Mouse (Mus musculus) right cerebral cortex, postnatal 10 days (tissue): Measurements from ENCODE around the gene Fam57b.
A peak's percentile ranks its signal among the peaks of the same experiment; 100 is the strongest.

Experiments
- DNase-seq, 2 experiments: peaks; one replicate each; pipeline ENCODE4 v3.0.0; 2021; ENCODE audit warnings: low spot score in 2 of 2

Gene Fam57b

GRCm38 (mm10) chr7:126797411-126798126 is at the start of gene Fam57b:
Gene Fam57b (plus strand): TSS chr7:126797668.
- DNase-seq: peak in 1 of 2 experiments; percentile 62

GRCm38 (mm10) chr7:126748824-126749223 is 48.6 kb upstream of the Fam57b start:
- no peak for DNase-seq

GRCm38 (mm10) chr7:126749582-126750343 is 47.7 kb upstream of the Fam57b start:
- no peak for DNase-seq

- DNase-seq: peak in 1 of 2 experiments; percentile 79
These were observed 42.6 kb upstream of the Fam57b start for GRCm38 (mm10) chr7:126754866-126755265.

- no peak for DNase-seq
These were observed 38.9 kb upstream of the Fam57b start for GRCm38 (mm10) chr7:126758539-126758938.

GRCm38 (mm10) chr7:126759050-126759671 is 38.3 kb upstream of the Fam57b start, which contains the start of gene Mapk3:
Gene Mapk3 (plus strand): TSS chr7:126759601.
- DNase-seq: peak; percentile 93 to 94

- DNase-seq: no peak
These were observed 37.6 kb upstream of the Fam57b start for GRCm38 (mm10) chr7:126759672-126760390.

- DNase-seq: peak; percentile 68 to 69
These were observed 37.1 kb upstream of the Fam57b start for GRCm38 (mm10) chr7:126760391-126760802.

- no peak for DNase-seq
These were observed 36.5 kb upstream of the Fam57b start for GRCm38 (mm10) chr7:126760956-126761355.

GRCm38 (mm10) chr7:126761529-126762067 is 35.9 kb upstream of the Fam57b start:
- DNase-seq: no peak

GRCm38 (mm10) chr7:126762471-126763008 is 34.9 kb upstream of the Fam57b start:
- peak in 1 of 2 experiments; percentile 80 for DNase-seq

- no peak for DNase-seq
These were observed 31.9 kb upstream of the Fam57b start for GRCm38 (mm10) chr7:126765540-126765939.

GRCm38 (mm10) chr7:126766201-126766600 is 31.3 kb upstream of the Fam57b start, which contains the start of gene Gdpd3:
Gene Gdpd3 (plus strand): TSS chr7:126766334.
- DNase-seq: no peak

- DNase-seq: no peak
These were observed 30.5 kb upstream of the Fam57b start for GRCm38 (mm10) chr7:126767001-126767400.

- no peak for DNase-seq
These were observed 26.7 kb upstream of the Fam57b start for GRCm38 (mm10) chr7:126770784-126771183.

- DNase-seq: no peak
These were observed 24.1 kb upstream of the Fam57b start for GRCm38 (mm10) chr7:126773351-126773750.

- DNase-seq: peak in 1 of 2 experiments; percentile 21
These were observed 23.0 kb upstream of the Fam57b start for GRCm38 (mm10) chr7:126774463-126774862.

- DNase-seq: peak in 1 of 2 experiments; percentile 34
These were observed 22.1 kb upstream of the Fam57b start for GRCm38 (mm10) chr7:126775185-126775977.

- peak in 1 of 2 experiments; percentile 34 for DNase-seq
These were observed 21.6 kb upstream of the Fam57b start for GRCm38 (mm10) chr7:126775978-126776234.

GRCm38 (mm10) chr7:126776598-126777057 is 20.8 kb upstream of the Fam57b start, which contains the start of gene Ypel3:
Gene Ypel3 (plus strand): TSS chr7:126776955.
- peak; percentile 96 to 97 for DNase-seq
